10 mouse cellular contexts compared by ENCODE assay signal in the genomic region with DNA sequence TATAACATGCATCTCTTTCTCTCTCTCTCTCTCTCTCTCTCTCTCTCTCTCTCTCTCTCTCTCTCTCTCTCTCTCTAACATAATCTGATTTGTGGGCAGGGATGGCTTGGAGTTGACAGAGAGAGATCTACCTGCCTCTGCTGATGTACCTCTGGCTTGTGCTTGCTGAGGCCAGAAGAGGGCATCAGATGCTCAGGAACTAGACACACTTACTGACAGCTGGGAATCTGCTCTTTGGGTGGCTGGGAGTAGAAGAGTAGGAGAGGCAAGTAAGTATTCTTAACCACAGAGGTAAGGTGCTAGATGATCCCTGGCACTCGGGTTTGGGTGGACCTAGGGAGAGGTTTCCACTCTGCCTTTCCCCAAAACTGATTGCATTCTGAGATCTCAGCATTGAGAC. TPM values are rescaled to one million over a fixed set of nuclear protein-coding genes. Genes with fewer than 3 reads are reported as not detected.
DNase-seq lines count a peak whose midpoint lies in the region; ATAC-seq and TF ChIP-seq lines count a peak whose summit lies in the region.
"Had no signal": no experiment of that assay in that cellular context is flagged by ENCODE, and none has a peak within 500 bp of the region (broad histone marks: within the 10 kb centered on the region; RNA-seq: fewer than 3 reads in every experiment).

No protein-coding gene starts in this region.

- no peak overlapping the region for H3K27ac ChIP-seq in left cerebral cortex, adult 2 months
- H3K27ac ChIP-seq in cerebellum, adult 2 months (ENCODE audit: insufficient read depth, low read length) = no peak overlapping the region
- no peak overlapping the region for H3K27ac ChIP-seq in stomach, postnatal 0 days (replicated peaks)

- no peak overlapping the region for H3K9ac ChIP-seq in stomach, postnatal 0 days (ENCODE audit: low read length)

- no peaks in the 10 kb centered on the region for H3K36me3 ChIP-seq in stomach, postnatal 0 days (ENCODE audit: control insufficient read depth, insufficient read depth, low read length)

- WGBS in cerebellum, adult 2 months = 50% methylated on average over 1 of the region's 1 CpGs
- WGBS in stomach, postnatal 0 days = 53% methylated on average over 1 of the region's 1 CpGs

- TF ChIP-seq CTCF in left cerebral cortex, adult 2 months (IDR thresholded peaks at IDR 0.05) = peak; percentile 44
- peak; percentile 74 for TF ChIP-seq CTCF in cerebellum, adult 2 months (IDR thresholded peaks at IDR 0.05; ENCODE audit: borderline replicate concordance, insufficient read depth, low read depth, low read length)
- TF ChIP-seq CTCF in stomach, postnatal 0 days (IDR thresholded peaks at IDR 0.05; ENCODE audit: low read depth) = peak; percentile 59

- TF ChIP-seq EP300 in stomach, postnatal 0 days (optimal IDR thresholded peaks at IDR 0.05) = no peak

- DNase-seq in left cerebral cortex, adult 2 months (ENCODE audit: extremely low spot score in 1 of 2, low spot score in 2 of 2) = no peak
- no peak for DNase-seq in left cerebral cortex, postnatal 25 days (ENCODE audit: low spot score in 2 of 2)
- DNase-seq in NIH3T3 (ENCODE audit: low read depth) = peak; percentile 42
- DNase-seq in cerebellum, adult 2 months = peak; percentile 44 to 60
- DNase-seq in stomach, postnatal 0 days (ENCODE audit: low spot score) = no peak
- DNase-seq in urinary bladder, postnatal 14 days (ENCODE audit: low spot score) = no peak
- no peak for DNase-seq in embryo, embryonic 11 days
- DNase-seq: adrenal gland, postnatal 25 days had no signal

- H3K27me3 ChIP-seq in cerebellum, adult 2 months (ENCODE audit: control insufficient read depth, insufficient read depth, low read length) = no peaks in the 10 kb centered on the region
- H3K27me3 ChIP-seq in stomach, postnatal 0 days (ENCODE audit: control insufficient read depth, insufficient read depth, low read length) = no peaks in the 10 kb centered on the region

- H3K4me3 ChIP-seq in left cerebral cortex, adult 2 months = no peak overlapping the region
- H3K4me3 ChIP-seq in cerebellum, adult 2 months (replicated peaks; ENCODE audit: insufficient read depth, low read depth, low read length) = no peak overlapping the region
- no peak overlapping the region for H3K4me3 ChIP-seq in stomach, postnatal 0 days (ENCODE audit: low read depth, low read length)
- H3K4me3 ChIP-seq: erythroblast, embryonic 14.5 days had no signal

- no peaks in the 10 kb centered on the region for H3K9me3 ChIP-seq in stomach, postnatal 0 days (ENCODE audit: control insufficient read depth, low read length)

- H3K4me2 ChIP-seq in stomach, postnatal 0 days (replicated peaks; ENCODE audit: low read depth) = no peak overlapping the region

- ATAC-seq in stomach, postnatal 0 days (ENCODE audit: low FRiP score, low TSS enrichment) = no peak
- ATAC-seq: hindbrain, embryonic 16.5 days had no signal

- TF ChIP-seq POLR2A in cerebellum, adult 2 months (IDR thresholded peaks at IDR 0.05; ENCODE audit: borderline replicate concordance, insufficient read depth, low read length) = no peak

- intact Hi-C loops in left cerebral cortex, adult 2 months (cut with DNase I) = loop anchor here (5.0 kb wide), 1 partner anchor 219 kb away; no protein-coding TSS in a partner anchor
- intact Hi-C loops in left cerebral cortex, postnatal 25 days (cut with DNase I) = no loop called here

- H3K4me1 ChIP-seq in cerebellum, adult 2 months (ENCODE audit: control insufficient read depth, insufficient read depth, low read length) = peaks cover 21% of the 10 kb centered on the region
- H3K4me1 ChIP-seq in stomach, postnatal 0 days (replicated peaks; ENCODE audit: control insufficient read depth, insufficient read depth) = no peaks in the 10 kb centered on the region

RNA-seq across cellular contexts. Expression of gene Jarid2, which starts 29.5 kb away (rescaled TPM):
- 10 to 100 TPM; 34.8 to 34.9 TPM for total RNA-seq in left cerebral cortex, adult 2 months (2021)
- 10 to 100 TPM; 34.4 to 35.7 TPM for total RNA-seq in left cerebral cortex, postnatal 25 days (2021)
- 35.9 and 42.3 TPM in 2 replicates for polyA plus RNA-seq in cerebellum, adult 2 months (2012; rRNA removed)
- 8.0 and 8.3 TPM in 2 replicates for polyA plus RNA-seq in stomach, postnatal 0 days (2015; fragmentation: Nextera tagmentation; extraction: Ambion mirVana)

Comparison
In these comparisons a context has a peak if more than half of its experiments do, and no peak if none do; other contexts are left out.
1. DNase-seq: peak in NIH3T3 (single experiment) and cerebellum, adult 2 months (2 of 2); none in left cerebral cortex, adult 2 months (0 of 2), left cerebral cortex, postnatal 25 days (0 of 2), stomach, postnatal 0 days (single experiment), urinary bladder, postnatal 14 days (single experiment) and embryo, embryonic 11 days (single experiment).
2. Peak in every context shown above with its lines, with median percentiles within 50 percentile points of each other: CTCF ChIP-seq.